Mouse (Mus musculus) kidney, embryonic 14.5 days (tissue): ENCODE data around the gene Kcne3. TPM values are rescaled to one million over a fixed set of nuclear protein-coding genes. Genes with fewer than 3 reads are reported as not detected.

Experiments
- polyA plus RNA-seq: library from polyadenylated mRNA; unstranded; fragments of >200 nt; fragmentation: Nextera tagmentation; extraction: Ambion mirVana; gene quantifications from 2 replicates; pipeline ENCODE4 v1.2.1, GENCODE M21; 2014

The Kcne3 gene
- polyA plus RNA-seq, 1 experiment from 2014 or later = 2.4 TPM

Other genes starting within 250 kb of the Kcne3 start
- gene Rnf169, start 196.1 kb upstream of the Kcne3 start, polyA plus RNA-seq = 7.3 and 8.2 TPM in 2 replicates
- 0.32 and 0.84 TPM in 2 replicates for gene Chrdl2, start 170.3 kb upstream of the Kcne3 start, polyA plus RNA-seq
- gene Pold3, start 54.9 kb upstream of the Kcne3 start, polyA plus RNA-seq = 59.5 and 67.7 TPM in 2 replicates
- gene Lipt2, start 17.2 kb upstream of the Kcne3 start, polyA plus RNA-seq = 27.0 and 34.2 TPM in 2 replicates
- 5.5 and 5.9 TPM in 2 replicates for gene Pgm2l1, start 50.9 kb downstream of the Kcne3 start, polyA plus RNA-seq
- 7.3 and 8.6 TPM in 2 replicates for gene P4ha3, start 109.0 kb downstream of the Kcne3 start, polyA plus RNA-seq
- 38.6 and 45.4 TPM in 2 replicates for gene C2cd3, start 195.7 kb downstream of the Kcne3 start, polyA plus RNA-seq
- gene Ppme1, start 195.8 kb downstream of the Kcne3 start, polyA plus RNA-seq = 51.0 and 64.5 TPM in 2 replicates